Mouse (Mus musculus) myocyte (in vitro differentiated cells): ENCODE data around the gene Ang. TPM values are rescaled to one million over a fixed set of nuclear protein-coding genes. Genes with fewer than 3 reads are reported as not detected.

ENCODE experiments used
- H3K27me3 ChIP-seq: one replicate; pipeline ENCODE4 v1.6.1; 2011; ENCODE audit not compliant: control insufficient read depth, insufficient read depth, insufficient read length
- H3K36me3 ChIP-seq: one replicate; pipeline ENCODE4 v1.6.1; 2011; ENCODE audit not compliant: control insufficient read depth, insufficient read depth
- H3K4me2 ChIP-seq: one replicate; pipeline ENCODE4 v1.6.1; 2011; ENCODE audit warnings: low read depth, control low read depth
- H3K4me3 ChIP-seq: one replicate; pipeline ENCODE4 v1.5.1; 2011; ENCODE audit warnings: mild to moderate bottlenecking, control low read depth, moderate library complexity
- H3K79me2 ChIP-seq: one replicate; pipeline ENCODE4 v1.6.1; 2011; ENCODE audit not compliant: control insufficient read depth, insufficient read depth
- H3ac ChIP-seq: one replicate; pipeline ENCODE4 v1.6.1; 2011; ENCODE audit not compliant: control insufficient read depth, insufficient read length
- CEBPB ChIP-seq: IDR thresholded peaks from 2 replicates; pipeline ENCODE4 v1.6.1; 2011; ENCODE audit warnings: mild to moderate bottlenecking, moderate library complexity; ENCODE audit not compliant: poor library complexity, insufficient read depth, severe bottlenecking
- E2F4 ChIP-seq: IDR thresholded peaks from one replicate; pipeline ENCODE4 v1.6.1; 2011; ENCODE audit warnings: mild to moderate bottlenecking, control low read depth, moderate library complexity; ENCODE audit not compliant: insufficient read depth
- MAX ChIP-seq: IDR thresholded peaks from one replicate; pipeline ENCODE4 v1.6.1; 2011; ENCODE audit warnings: low read depth, mild to moderate bottlenecking, control low read depth
- MYOD1 ChIP-seq, 3 experiments: IDR thresholded peaks; one replicate each; pipeline ENCODE4 v1.6.1; 2011; ENCODE audit warnings: control low read depth in 2 of 3, low read depth in 2 of 3, mild to moderate bottlenecking in 2 of 3, moderate library complexity in 1 of 3; ENCODE audit not compliant: insufficient read length in 2 of 3, control insufficient read depth in 1 of 3
- MYOG ChIP-seq, 3 experiments: IDR thresholded peaks; one replicate each; pipeline ENCODE4 v1.6.1; 2011; ENCODE audit warnings: control low read depth in 2 of 3, low read depth in 2 of 3, mild to moderate bottlenecking in 2 of 3; ENCODE audit not compliant: insufficient read length in 2 of 3, control insufficient read depth in 1 of 3, insufficient read depth in 1 of 3
- POLR2A ChIP-seq: IDR thresholded peaks from one replicate; pipeline ENCODE4 v1.6.1; 2011; ENCODE audit warnings: low read depth, mild to moderate bottlenecking, control low read depth, moderate library complexity; ENCODE audit not compliant: insufficient read length
- POLR2AphosphoS2 ChIP-seq: IDR thresholded peaks from one replicate; pipeline ENCODE4 v1.6.1; 2011; ENCODE audit warnings: low read depth, control low read depth; ENCODE audit not compliant: insufficient read length
- REST ChIP-seq: IDR thresholded peaks from one replicate; pipeline ENCODE4 v1.6.1; 2011; ENCODE audit warnings: mild to moderate bottlenecking, control low read depth, moderate library complexity; ENCODE audit not compliant: insufficient read depth, insufficient read length
- SRF ChIP-seq: IDR thresholded peaks from one replicate; pipeline ENCODE4 v1.6.1; 2011; ENCODE audit warnings: low read depth; ENCODE audit not compliant: control insufficient read depth, insufficient read length
- TCF12 ChIP-seq: IDR thresholded peaks from one replicate; pipeline ENCODE4 v1.6.1; 2011; ENCODE audit warnings: mild to moderate bottlenecking, control low read depth; ENCODE audit not compliant: poor library complexity, insufficient read depth, severe bottlenecking
- TCF3 ChIP-seq: IDR thresholded peaks from one replicate; pipeline ENCODE4 v1.6.1; 2011; ENCODE audit warnings: low read depth, control low read depth; ENCODE audit not compliant: insufficient read length
- USF1 ChIP-seq: IDR thresholded peaks from one replicate; pipeline ENCODE4 v1.6.1; 2011; ENCODE audit warnings: low read depth, mild to moderate bottlenecking, control low read depth, moderate library complexity
- polyA plus RNA-seq: library from polyadenylated mRNA; unstranded; fragments of >200 nt; fragmentation: generic; extraction: Trizol; gene quantifications from one replicate; pipeline ENCODE4 v1.2.1, GENCODE M21; 2012; ENCODE audit warnings: missing spikeins

The Ang gene
- polyA plus RNA-seq, 1 experiment: 1.3 TPM

DNA sequence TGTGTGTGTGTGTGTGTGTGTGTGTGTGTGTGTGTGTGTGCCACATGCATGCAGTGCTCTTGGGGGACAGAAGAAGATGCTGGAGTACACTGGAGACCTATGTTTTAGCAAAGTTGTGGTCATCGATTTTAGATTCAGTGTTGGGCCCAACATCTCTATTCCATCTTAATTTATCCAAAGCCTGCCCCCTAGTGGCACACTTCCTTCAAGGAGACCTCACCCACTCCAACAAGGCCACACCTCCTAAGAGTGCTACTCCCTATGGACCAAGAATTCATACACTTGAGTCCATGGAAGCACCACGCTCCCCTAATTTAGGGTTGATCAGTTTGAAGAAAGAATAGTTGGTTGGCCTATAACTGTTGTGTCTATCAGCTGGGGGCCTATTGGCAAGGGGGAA, 21.3 kb upstream of the Ang start:
- TF ChIP-seq USF1: no peak
- TF ChIP-seq POLR2AphosphoS2: no peak
- no peak for TF ChIP-seq POLR2A
- TF ChIP-seq REST: no peak
- no peak for TF ChIP-seq E2F4
- no peak for TF ChIP-seq TCF12
- no peak for TF ChIP-seq MAX
- TF ChIP-seq CEBPB: no peak
- TF ChIP-seq MYOG (IDR thresholded peaks at IDR 0.05; ENCODE audit: control insufficient read depth in 1 of 3, insufficient read depth in 1 of 3, insufficient read length in 2 of 3, low read depth in 2 of 3): no peak
- no peak for TF ChIP-seq MYOD1 (IDR thresholded peaks at IDR 0.05; ENCODE audit: control insufficient read depth in 1 of 3, insufficient read length in 2 of 3, low read depth in 2 of 3)
- TF ChIP-seq TCF3: no peak
- TF ChIP-seq SRF: no peak
- Histone ChIP-seq H3K36me3 (no peaks in the 10 kb centered on the region), H3K79me2 (no peaks in the 10 kb centered on the region), H3K4me2 (no peak overlapping the region), H3K4me3 (no peak overlapping the region), H3ac (no peak overlapping the region), H3K27me3 (no peaks in the 10 kb centered on the region)

DNA sequence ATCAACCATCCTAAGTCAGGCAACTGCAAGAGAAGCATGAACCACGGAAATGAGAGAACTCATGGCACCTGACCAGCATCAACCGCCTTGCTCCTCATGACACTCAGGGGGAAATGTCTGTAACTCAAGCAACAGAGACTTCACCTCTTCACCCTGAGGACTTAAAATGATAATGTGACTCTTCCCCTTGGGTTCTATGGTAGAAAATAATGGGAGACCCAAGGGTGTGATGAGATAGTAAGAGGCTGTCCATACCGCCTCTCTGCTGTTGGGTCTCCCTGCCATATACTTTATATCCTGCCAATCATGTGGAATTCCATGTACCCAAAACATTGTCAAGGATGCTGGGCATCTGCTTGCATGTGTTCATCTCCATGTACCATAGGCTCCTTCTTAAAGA, 16.6 kb upstream of the Ang start, which contains the start of gene Olfr750:
Gene Olfr750, minus strand, starts transcription at position 101 of the 400 bp plus-strand sequence.
- no peak within 1 kb of the TSS for H3K4me2 ChIP-seq
- TF ChIP-seq USF1: no peak
- no peak for TF ChIP-seq TCF12
- TF ChIP-seq MAX: no peak
- no peak for TF ChIP-seq POLR2AphosphoS2
- no peak for TF ChIP-seq CEBPB
- no peak for TF ChIP-seq MYOD1 (IDR thresholded peaks at IDR 0.05; ENCODE audit: control insufficient read depth in 1 of 3, insufficient read length in 2 of 3, low read depth in 2 of 3)
- no peak for TF ChIP-seq TCF3
- TF ChIP-seq E2F4: no peak
- TF ChIP-seq MYOG (IDR thresholded peaks at IDR 0.05; ENCODE audit: control insufficient read depth in 1 of 3, insufficient read depth in 1 of 3, insufficient read length in 2 of 3, low read depth in 2 of 3): no peak
- H3K27me3 ChIP-seq: no peaks in the 10 kb centered on the region
- no peaks in the 10 kb centered on the region for H3K79me2 ChIP-seq
- H3ac ChIP-seq: no peak within 1 kb of the TSS
- no peak within 1 kb of the TSS for H3K4me3 ChIP-seq
- no peaks in the 10 kb centered on the region for H3K36me3 ChIP-seq

DNA sequence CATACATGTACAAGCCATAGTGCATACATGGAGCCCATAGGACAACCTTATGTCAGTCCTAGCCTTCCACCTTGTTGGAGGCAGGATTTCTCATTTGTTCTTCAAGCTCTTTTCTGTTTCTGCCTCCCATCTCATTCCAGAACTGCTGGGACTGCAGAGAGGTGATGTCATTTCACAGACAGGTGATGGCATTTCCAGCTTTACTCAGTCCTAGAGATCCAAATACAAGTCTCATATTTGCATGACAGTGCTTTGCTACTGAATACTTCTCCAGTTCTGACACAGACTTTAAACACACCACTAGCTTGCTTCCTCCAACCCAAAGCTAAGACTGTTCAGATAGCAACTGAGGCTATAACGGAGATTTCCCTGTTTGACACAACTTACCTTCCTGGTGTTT, 11.8 kb upstream of the Ang start:
- TF ChIP-seq CEBPB (no peak), TCF3 (no peak), POLR2A (no peak), MAX (no peak), TCF12 (no peak), SRF (no peak), MYOG (IDR thresholded peaks at IDR 0.05; ENCODE audit: control insufficient read depth in 1 of 3, insufficient read depth in 1 of 3, insufficient read length in 2 of 3, low read depth in 2 of 3) (no peak), USF1 (no peak), REST (no peak), E2F4 (no peak), MYOD1 (IDR thresholded peaks at IDR 0.05; ENCODE audit: control insufficient read depth in 1 of 3, insufficient read length in 2 of 3, low read depth in 2 of 3) (no peak), POLR2AphosphoS2 (no peak)
- Histone ChIP-seq H3K4me2 (no peak overlapping the region), H3K4me3 (no peak overlapping the region), H3K79me2 (no peaks in the 10 kb centered on the region), H3K36me3 (no peaks in the 10 kb centered on the region), H3ac (no peak overlapping the region), H3K27me3 (no peaks in the 10 kb centered on the region)

DNA sequence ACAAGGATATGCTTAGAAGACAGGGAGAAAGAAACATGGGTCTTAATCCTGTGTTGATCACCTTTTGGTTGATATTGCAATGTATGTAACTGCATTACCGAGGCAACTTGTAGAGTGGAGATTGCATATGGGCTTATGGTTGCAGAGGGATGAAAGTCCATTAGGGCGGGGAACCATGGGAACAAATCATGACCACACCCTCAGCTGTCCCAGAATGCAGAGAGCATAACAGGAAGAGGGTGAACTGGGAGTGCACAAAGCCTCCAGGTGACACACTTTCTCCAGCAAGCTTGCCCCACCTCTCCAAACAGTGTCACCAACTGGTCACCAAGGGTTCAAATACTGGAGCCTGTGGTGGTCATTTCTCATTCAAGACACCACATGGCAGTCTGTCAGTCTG, 9.9 kb upstream of the Ang start:
- no peaks in the 10 kb centered on the region for H3K79me2 ChIP-seq
- H3K4me3 ChIP-seq: no peak overlapping the region
- no peak overlapping the region for H3ac ChIP-seq
- H3K27me3 ChIP-seq: no peaks in the 10 kb centered on the region
- no peak overlapping the region for H3K4me2 ChIP-seq
- TF ChIP-seq POLR2A (no peak), SRF (no peak), TCF12 (no peak), MYOG (IDR thresholded peaks at IDR 0.05; ENCODE audit: control insufficient read depth in 1 of 3, insufficient read depth in 1 of 3, insufficient read length in 2 of 3, low read depth in 2 of 3) (no peak), MAX (no peak), CEBPB (no peak), REST (no peak), POLR2AphosphoS2 (no peak), TCF3 (no peak), USF1 (no peak), E2F4 (no peak), MYOD1 (IDR thresholded peaks at IDR 0.05; ENCODE audit: control insufficient read depth in 1 of 3, insufficient read length in 2 of 3, low read depth in 2 of 3) (no peak)
- no peaks in the 10 kb centered on the region for H3K36me3 ChIP-seq
